Mouse (Mus musculus) ZHBTc4 (cell line): ENCODE data around the gene Adi1.

ENCODE experiments used
- DNase-seq: peaks from one replicate; pipeline ENCODE4 v3.0.0-alpha.2; 2011; ENCODE audit warnings: low read depth, low spot score

Gene Adi1

DNA sequence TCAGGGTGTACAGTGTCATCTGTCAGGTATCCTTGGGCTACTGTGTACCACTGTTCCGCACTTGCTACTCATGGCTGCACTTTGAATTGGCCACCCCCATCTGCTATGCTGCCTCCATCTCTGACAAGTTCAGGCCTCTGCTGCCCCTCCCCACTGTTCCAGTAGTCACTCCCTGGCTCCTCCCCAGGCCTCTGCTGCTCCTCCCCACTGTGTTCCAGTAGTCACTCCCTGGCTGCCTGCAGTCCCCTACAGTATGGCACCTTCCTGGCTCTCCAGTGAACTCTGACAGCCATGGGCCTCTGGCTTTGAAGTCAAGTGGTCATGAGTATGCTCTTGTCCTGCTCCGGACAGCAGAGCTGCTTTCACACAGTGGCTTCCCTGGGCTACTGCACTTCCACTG lies 19.2 kb downstream of the Adi1 start:
- peak; percentile 95 for DNase-seq

GRCm38 (mm10) chr12:28694776-28695175 lies 19.7 kb downstream of the Adi1 start:
- no peak for DNase-seq

DNA sequence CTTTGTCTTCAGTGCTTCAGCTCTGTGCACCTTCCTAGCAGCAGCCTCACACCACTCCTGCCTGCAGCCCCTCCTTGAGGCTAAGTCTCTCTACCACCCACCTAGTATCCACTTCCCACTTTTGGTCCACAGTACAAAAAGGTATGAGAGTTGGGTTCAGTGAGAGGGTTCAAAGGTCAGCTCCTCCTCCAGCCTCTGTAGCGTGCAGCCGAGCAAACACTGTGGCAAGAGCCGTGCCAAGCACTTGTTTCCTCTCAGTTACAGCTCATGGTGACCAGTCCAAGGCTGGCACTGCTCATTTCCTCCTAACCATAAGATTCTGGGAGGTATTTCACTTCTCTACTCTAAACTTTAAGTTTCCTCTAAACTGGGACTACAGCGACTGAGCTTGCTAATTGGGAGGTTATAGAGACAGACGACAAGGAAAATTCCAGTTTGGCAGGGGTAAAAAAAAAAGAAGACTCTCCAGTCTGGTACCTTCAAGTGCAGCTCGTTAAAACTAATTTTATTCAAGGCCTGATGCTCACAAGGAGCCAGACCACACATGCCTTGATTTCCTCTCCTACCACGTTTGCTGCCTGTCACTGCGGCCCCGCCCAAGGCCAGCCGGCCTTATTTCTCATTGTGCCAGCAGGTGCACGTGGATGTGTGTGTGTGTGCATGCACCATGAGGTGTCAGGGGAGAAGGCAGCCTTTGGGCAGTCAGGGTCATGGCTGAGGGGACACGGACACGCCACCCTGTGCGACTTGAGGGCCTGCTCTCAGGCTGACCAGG lies 23.0 kb downstream of the Adi1 start:
- DNase-seq: no peak

DNA sequence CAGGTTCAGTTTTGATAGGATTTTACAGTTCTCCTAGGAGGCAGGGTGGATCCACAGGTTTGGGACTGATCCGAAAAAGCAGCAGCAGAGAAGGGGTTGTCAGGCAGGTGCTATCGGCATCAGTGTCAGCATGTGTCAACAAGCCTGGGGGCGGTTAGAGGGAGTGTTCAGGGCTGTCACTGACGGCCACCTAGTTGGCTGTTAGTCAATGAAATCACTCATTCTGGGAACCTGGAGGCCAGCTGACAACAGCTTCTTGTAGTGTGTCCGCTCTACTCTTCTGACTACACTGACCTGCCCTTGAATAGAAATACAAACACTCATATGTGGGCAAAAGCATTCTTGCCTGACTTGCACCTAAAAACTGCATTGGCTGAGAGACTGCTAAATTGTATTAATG lies 24.1 kb downstream of the Adi1 start:
- no peak for DNase-seq

DNA sequence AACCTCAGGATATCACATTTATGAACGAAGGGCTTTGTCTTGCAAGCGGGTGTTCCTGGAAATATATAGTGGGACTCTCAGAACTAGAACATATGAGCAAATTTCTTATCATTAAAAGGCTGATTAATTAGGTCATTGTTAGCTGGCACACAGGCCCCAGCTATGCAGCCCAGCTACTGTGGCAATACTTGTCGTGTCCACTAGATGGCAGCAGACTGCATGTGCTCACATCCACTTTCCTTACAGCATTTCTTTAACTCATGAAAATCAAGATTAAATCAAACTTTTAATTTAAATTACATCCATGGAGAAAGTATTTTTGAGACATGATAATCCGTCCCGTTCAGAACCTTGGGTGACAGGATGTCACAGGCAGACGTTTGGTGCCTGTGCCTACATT lies 24.6 kb downstream of the Adi1 start:
- DNase-seq: peak; percentile 72

- peak; percentile 37 for DNase-seq
Measured at GRCm38 (mm10) chr12:28700101-28700511, 25.1 kb downstream of the Adi1 start.

DNA sequence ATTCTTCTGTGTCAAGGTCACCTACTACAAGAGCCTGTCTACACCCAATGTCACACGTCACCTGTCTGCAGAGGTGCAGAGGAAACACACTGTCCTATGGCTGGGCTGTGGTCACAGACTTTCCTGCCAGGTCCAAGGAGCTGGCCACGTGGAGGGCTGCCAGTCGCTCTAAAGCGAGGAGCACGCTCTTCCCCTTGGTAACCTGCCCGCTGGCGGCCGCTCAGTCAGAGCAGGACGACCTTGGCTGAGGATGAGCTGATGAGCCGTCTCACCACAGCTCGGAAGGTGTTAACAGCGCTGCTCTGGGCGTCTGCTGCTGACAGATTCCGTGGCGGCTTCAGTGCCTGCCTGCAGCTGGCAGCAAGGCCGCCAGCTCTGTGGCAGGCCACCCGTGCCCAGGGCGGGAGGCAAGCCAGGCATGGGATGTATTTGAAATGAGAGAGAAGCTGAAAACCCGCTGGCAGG lies 25.6 kb downstream of the Adi1 start:
- DNase-seq: peak; percentile 62

DNA sequence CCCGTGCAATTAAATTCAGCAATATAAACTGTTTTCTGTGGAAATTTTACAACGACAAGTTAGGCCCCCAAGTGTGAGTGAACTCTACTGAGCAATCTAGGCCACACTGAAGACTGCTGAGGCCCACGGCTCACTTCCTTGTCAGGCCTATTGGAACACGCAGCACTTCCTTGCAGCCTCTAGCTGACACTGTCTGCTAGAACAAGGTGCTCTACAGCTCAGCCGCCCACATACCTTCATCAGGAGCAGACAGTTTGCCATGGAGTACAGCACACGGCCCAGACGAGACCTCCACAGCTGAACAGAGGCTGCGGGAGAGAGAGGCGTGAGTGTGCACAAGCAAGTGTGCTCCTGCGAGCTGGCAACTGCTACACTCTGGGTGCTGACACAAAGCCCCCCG lies 26.3 kb downstream of the Adi1 start:
- peak; percentile 33 for DNase-seq

- peak; percentile 56 for DNase-seq
Measured at GRCm38 (mm10) chr12:28704381-28704780, 29.4 kb downstream of the Adi1 start.

DNA sequence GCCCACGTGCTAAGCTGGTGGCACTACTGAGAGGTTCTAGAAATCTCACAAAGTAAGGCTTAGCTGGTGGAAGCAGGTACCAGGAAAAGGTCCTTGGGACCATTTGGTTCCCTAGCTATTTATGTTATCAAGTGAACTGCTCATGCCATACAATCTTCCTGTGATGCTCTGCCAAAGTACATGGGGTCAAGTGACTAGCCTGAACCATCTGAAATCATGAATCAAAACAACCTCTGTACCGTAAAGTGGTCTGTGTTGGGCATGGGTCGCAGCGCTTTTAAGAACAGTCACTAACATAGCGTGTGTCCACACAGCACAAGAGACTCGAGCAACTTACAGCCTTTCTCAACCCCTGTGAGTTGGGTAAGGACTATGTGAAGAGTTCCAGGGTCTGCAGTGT lies 30.2 kb downstream of the Adi1 start:
- DNase-seq: no peak

GRCm38 (mm10) chr12:28708154-28708553 lies 33.1 kb downstream of the Adi1 start:
- DNase-seq: no peak

- no peak for DNase-seq
Measured at GRCm38 (mm10) chr12:28710566-28711185, 35.6 kb downstream of the Adi1 start.

GRCm38 (mm10) chr12:28714822-28715632 lies 40.0 kb downstream of the Adi1 start:
- DNase-seq: no peak

DNA sequence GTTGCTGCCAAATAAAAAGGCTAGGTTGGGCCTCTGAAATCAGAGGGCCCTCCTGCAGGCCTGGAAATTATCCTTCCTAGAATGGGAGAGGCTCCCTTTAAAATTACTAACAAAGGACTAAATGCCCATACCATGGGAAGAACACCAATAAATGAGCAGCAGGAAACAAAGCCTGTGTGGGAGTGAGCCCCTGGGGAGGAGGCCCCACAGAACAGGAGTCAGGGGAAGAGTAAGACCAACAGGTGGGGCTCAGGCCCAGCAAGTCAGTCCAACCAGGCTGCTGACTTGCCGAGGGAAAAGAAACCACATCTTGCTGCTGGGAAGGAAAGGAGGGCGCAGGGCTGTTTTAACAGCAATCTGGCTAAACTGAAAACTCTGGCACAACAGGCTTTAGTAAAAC lies 42.0 kb downstream of the Adi1 start:
- peak; percentile 52 for DNase-seq

- no peak for DNase-seq
Measured at GRCm38 (mm10) chr12:28718106-28718505, 43.1 kb downstream of the Adi1 start.

DNA sequence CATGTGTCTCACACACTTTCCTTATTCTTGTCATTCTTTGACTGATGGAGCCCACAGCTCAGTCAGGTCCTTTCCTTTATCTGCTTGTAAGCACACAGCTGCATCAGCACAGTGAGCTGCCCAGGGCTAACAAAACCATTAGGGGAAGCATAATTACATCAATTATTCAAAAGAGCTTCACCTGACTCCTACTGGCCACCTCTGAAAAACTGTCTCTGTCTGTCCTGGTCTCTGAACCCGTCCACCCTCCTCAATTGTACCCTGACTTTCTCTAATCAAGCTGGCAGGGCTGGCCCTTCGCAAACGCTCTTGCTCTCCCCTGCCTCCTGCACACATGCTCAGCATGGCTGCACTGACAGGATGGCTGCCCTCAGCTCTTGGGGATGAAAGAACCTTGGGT lies 49.3 kb downstream of the Adi1 start:
- no peak for DNase-seq

- no peak for DNase-seq
Measured at GRCm38 (mm10) chr12:28726204-28726603, 51.2 kb downstream of the Adi1 start.

DNA sequence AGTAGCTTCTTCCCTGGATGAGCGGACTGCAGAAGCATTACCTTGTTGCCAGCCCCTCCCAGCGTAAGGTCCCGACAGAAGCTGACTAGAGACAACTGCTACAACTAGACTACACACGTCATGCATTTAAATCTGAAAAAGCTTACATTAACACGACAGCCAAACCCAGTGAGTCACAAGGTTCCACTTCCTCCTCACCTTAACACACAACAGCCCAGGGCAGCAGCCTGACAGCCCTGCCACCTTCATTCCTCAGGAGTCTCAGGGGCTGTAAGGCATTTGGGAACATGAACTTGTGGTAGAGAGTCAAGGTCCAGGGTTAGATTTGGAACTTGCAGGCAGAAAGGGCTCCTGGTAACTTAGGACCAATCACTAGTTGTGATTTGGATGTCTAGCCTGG lies 52.0 kb downstream of the Adi1 start:
- peak; percentile 67 for DNase-seq
